Mouse (Mus musculus): ENCODE measurements around the gene Prkag3.

DNA sequence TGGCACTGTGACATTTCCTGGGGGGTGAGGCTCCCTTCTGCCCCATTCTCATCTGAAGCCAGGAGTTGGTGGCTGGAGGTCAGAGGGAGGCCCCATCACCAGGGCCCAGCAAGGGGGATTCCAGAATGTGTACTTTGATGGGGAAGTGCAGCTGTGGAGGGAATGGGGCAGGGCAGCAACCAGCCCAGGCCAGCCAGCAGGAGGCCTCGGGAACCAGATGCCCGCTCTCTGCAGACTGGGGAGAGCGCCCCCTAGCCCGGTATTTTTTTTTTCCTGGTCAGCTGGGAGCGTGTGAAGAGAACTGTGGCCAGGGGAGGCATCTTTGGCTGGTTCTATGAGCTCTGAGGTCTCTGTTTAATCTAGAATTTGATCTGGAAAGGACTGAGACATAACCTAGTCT, 26.8 kb upstream of the Prkag3 start:
- peak; percentile 75 for TF ChIP-seq CTCF (IDR thresholded peaks at IDR 0.05; ENCODE audit: low read depth, low read length)
- no peak for TF ChIP-seq POLR2A (IDR thresholded peaks at IDR 0.05; ENCODE audit: borderline replicate concordance, low read depth, low read length)

Data from bone marrow macrophage, adult 2 months (primary cell).